Mouse (Mus musculus) forebrain, embryonic 10.5 days (tissue): ENCODE data around the gene H2afz. TPM values are rescaled to one million over a fixed set of nuclear protein-coding genes. Genes with fewer than 3 reads are reported as not detected.
"Not testable (repeated sequence)": the region's sequence is repeated elsewhere in the genome, so short reads cannot be mapped to it uniquely, and the experiment has no call there.

Experiments used
- DNase-seq: peaks from one replicate; pipeline ENCODE4 v3.0.0-alpha.2; 2017; ENCODE audit warnings: low spot score; ENCODE audit errors: extremely low spot score
- H3K27ac ChIP-seq: fragments of 300-500 bp; sonication (generic); 2 replicates; pipeline ENCODE4 v1.5.1; 2016; ENCODE audit warnings: mild to moderate bottlenecking
- H3K27me3 ChIP-seq: fragments of 300-500 bp; sonication (generic); 2 replicates; pipeline ENCODE4 v1.6.1; 2016; ENCODE audit warnings: mild to moderate bottlenecking; ENCODE audit not compliant: poor library complexity, severe bottlenecking
- H3K36me3 ChIP-seq: fragments of 300-500 bp; sonication (generic); replicated peaks from 2 replicates; pipeline ENCODE4 v1.6.1; 2016; ENCODE audit warnings: mild to moderate bottlenecking, moderate library complexity
- H3K4me1 ChIP-seq: fragments of 300-500 bp; sonication (generic); 2 replicates; pipeline ENCODE4 v1.6.1; 2016
- H3K4me3 ChIP-seq: fragments of 300-500 bp; sonication (generic); 2 replicates; pipeline ENCODE4 v1.5.1; 2016; ENCODE audit warnings: mild to moderate bottlenecking, moderate library complexity
- H3K9me3 ChIP-seq: fragments of 300-500 bp; sonication (generic); 2 replicates; pipeline ENCODE4 v1.6.1; 2016; ENCODE audit warnings: mild to moderate bottlenecking, moderate library complexity
- WGBS: fragments of 180-500 bp; shearing (Covaris S2); methylation state at CpG from one replicate; pipeline ENCODE4 v1.1.7; 2016; 5-methylcytosine and 5-hydroxymethylcytosine counted together
- polyA plus RNA-seq: library from polyadenylated mRNA; unstranded; fragments of >200 nt; fragmentation: Nextera tagmentation; extraction: Ambion mirVana; gene quantifications from 2 replicates; pipeline ENCODE4 v1.2.1, GENCODE M21; 2016

H2afz gene
- polyA plus RNA-seq, 1 experiment from 2014 or later, result 3,684 TPM

DNA sequence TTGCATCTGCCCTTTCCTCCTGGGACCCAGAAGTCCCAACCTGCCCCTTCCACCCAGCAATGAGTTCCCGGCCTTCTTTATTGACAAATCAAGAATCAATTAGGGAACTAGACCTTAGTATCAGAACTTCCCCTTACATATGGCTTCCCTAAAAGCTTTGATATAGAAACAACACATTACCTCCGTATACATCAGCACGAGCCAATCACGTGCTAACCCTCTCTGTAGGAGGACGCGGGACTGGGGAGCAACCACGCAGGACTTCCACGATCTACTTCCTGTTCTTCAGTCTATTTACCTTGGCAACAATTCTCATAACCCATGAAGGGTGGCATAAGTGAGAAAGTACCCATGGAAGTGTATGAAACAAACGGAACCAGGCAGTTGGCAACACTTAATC, 15.9 kb upstream of the H2afz start:
- no peaks in the 10 kb centered on the region for H3K27me3 ChIP-seq
- H3K36me3 ChIP-seq, result no peaks in the 10 kb centered on the region
- no peak overlapping the region for H3K4me3 ChIP-seq
- WGBS, result 96% methylated on average over 9 of the region's 9 CpGs
- no peak overlapping the region for H3K27ac ChIP-seq
- no peak for DNase-seq
- no peaks in the 10 kb centered on the region for H3K9me3 ChIP-seq
- H3K4me1 ChIP-seq, result no peaks in the 10 kb centered on the region

DNA sequence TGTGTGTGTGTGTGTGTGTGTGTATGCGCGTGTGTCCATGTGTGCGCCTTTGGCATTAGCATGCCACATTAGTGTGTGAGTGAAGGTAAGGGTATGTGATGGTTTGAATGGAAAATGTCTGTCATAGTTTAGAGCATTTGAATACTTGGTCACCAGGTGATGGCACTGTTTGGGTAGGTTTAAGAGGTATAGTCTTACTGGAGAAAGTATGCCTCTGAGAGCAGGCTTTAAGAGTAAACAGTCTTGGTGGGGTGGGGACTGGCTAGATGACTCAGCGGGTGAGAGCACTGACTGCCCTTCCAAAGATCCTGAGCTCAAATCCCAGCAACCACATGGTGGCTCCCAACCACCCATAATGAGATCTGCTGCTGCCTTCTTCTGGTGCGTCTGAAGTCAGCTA, 14.6 kb upstream of the H2afz start:
- DNase-seq, result no peak
- no peaks in the 10 kb centered on the region for H3K27me3 ChIP-seq
- H3K9me3 ChIP-seq, result no peaks in the 10 kb centered on the region
- H3K36me3 ChIP-seq, result no peaks in the 10 kb centered on the region
- no peaks in the 10 kb centered on the region for H3K4me1 ChIP-seq
- 91% methylated on average over 5 of the region's 5 CpGs for WGBS
- no peak overlapping the region for H3K27ac ChIP-seq
- no peak overlapping the region for H3K4me3 ChIP-seq

DNA sequence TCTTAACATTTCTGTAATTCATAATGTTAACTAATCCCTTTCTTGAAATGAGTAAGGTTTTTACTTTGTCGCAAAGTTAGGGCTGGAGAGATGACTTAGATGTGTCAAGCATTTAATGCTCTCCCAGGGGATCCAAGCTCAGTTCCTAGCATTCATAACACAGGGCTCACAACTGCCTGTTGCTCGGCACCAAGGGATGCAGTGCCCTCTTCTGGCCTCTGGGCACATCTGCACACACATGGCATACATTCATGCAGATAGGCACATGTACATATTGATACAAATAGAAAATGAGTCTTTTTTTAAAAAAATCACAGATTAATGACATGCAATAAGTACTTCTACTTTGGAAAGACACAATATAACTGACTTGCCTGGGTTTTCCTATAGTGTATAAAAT, 13.1 kb upstream of the H2afz start:
- 91% methylated on average over 2 of the region's 2 CpGs for WGBS

DNA sequence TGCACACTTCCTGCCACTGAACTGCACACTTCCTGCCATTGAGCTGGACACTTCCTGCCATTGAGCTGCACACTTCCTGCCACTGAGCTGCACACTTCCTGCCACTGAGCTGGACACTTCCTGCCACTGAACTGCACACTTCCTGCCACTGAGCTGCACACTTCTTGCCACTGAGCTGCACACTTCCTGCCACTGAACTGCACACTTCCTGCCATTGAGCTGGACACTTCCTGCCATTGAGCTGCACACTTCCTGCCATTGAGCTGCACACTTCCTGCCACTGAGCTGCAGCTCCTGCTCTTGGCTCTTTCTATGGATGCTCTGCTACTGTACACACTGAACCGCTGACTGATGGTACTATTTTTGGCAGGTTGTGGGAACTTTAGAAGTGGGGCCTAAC, 11.3 kb upstream of the H2afz start:
- H3K4me3 ChIP-seq, H3K36me3 ChIP-seq, H3K27ac ChIP-seq, H3K27me3 ChIP-seq, H3K9me3 ChIP-seq, H3K4me1 ChIP-seq, DNase-seq: not testable (repeated sequence)
- WGBS, result 92% methylated on average over 1 of the region's 1 CpGs

More for the DNA sequence above, 13.1 kb upstream of the H2afz start:
- no peak overlapping the region for H3K27ac ChIP-seq
- H3K27me3 ChIP-seq, result no peaks in the 10 kb centered on the region
- H3K4me1 ChIP-seq, result no peaks in the 10 kb centered on the region
- no peak overlapping the region for H3K4me3 ChIP-seq
- H3K36me3 ChIP-seq, result no peaks in the 10 kb centered on the region
- DNase-seq, result no peak
- no peaks in the 10 kb centered on the region for H3K9me3 ChIP-seq

DNA sequence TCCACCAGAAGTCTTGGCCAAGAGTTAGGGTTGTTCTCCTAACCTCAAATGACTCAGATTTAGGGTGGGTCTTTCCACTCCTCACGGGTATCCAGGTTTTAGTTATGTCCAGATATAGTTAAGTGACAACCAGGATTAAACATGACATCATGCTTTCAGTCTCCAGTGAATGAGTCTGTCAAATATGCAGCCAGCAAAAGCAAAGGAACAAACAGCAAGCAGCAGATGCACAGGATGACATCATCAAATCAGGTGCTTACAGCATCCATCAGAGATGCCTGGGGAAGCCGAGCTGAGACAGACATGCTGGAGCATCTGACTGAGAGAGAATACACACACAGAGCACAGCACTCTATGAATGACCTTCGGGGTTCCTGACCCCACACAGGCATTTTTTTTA, 9.0 kb upstream of the H2afz start:
- no peak for DNase-seq
- 79% methylated on average over 3 of the region's 3 CpGs for WGBS
- no peak overlapping the region for H3K27ac ChIP-seq
- no peaks in the 10 kb centered on the region for H3K4me1 ChIP-seq
- no peaks in the 10 kb centered on the region for H3K27me3 ChIP-seq
- H3K4me3 ChIP-seq, result no peak overlapping the region
- H3K36me3 ChIP-seq, result no peaks in the 10 kb centered on the region
- no peaks in the 10 kb centered on the region for H3K9me3 ChIP-seq

DNA sequence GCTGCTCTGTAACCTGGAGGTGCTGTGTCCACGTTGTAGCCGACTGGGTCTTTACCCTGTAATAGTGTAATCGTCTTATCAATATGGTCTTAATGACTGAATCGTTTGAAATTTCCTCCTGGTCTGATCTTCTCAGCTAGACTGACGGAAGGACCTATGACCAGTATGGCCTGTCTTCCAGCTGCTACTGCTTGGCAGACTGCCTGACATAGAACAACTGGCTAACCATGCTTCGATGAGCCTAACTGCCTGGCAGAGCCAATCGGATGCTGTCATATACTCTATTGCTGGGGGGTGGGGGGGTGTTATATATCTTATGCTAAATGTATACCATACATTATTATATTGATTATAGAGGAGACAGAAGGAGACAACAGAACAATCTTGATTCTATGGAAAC, 8.2 kb upstream of the H2afz start:
- no peak overlapping the region for H3K27ac ChIP-seq
- H3K4me1 ChIP-seq, result no peaks in the 10 kb centered on the region
- WGBS, result 79% methylated on average over 7 of the region's 7 CpGs
- no peaks in the 10 kb centered on the region for H3K36me3 ChIP-seq
- no peak for DNase-seq
- H3K9me3 ChIP-seq, result no peaks in the 10 kb centered on the region
- no peak overlapping the region for H3K4me3 ChIP-seq
- no peaks in the 10 kb centered on the region for H3K27me3 ChIP-seq

DNA sequence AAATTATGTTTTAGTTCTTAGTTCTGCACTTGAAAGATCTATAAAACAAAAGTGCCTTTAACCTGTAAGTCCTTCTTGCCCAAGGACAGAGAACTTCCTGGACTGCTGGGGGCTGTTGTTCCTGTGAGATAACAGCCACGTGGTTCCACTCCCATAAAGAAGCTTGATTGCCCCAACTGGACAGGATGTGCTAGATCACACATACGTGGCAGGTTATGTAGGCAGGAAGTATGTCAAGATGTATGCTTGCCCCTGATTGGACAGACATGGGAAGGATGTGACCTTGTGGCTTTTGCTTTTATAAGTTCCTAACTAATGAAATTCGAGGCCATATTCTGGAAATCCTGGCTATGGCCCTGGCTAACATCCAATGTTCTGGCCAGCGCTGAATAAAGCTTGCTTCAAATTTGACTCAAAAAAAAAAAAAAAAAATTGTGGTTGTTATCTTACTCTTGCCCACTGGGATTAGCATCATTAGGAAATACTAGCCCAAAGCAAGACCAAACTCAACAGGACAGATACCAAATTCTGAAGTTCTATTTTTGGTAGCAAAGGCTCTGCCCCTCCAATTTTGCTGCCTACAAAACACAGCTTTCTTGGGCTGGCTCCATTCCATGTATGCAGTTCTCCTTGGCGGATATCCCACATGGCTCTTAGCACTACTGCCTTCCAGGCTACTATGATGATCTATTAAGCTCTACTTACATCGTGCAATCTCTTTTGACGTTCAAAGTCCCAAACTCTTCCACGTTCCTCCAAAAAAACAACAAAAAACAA, 3.7 kb upstream of the H2afz start:
- Histone ChIP-seq H3K9me3 (no peaks in the 10 kb centered on the region), H3K27me3 (no peaks in the 10 kb centered on the region), H3K4me1 (peaks cover 7% of the 10 kb centered on the region), H3K27ac (no peak overlapping the region), H3K36me3 (no peaks in the 10 kb centered on the region; the same call in 1 of the 2 replicates), H3K4me3 (no peak overlapping the region)
- 85% methylated on average over 8 of the region's 8 CpGs for WGBS
- no peak for DNase-seq

DNA sequence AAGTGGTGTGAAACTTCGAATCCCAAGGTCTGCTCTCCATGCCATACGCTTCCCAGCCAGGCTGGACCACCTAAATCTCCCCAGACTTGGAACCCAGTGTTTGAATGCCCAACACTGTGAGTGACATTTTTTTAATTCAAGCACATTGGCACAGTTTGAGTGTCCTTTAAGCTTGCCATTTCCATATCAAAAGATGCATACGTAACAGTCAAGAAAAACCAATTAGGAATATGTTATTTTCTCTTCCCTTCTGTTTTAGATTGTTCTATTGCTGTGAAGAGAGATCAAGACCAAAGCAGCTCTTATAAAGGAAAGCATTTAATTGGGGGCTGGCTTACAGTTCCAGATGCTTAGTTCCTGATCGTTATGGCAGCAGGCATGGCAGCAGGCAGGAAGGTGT, 2.9 kb upstream of the H2afz start:
- 84% methylated on average over 4 of the region's 4 CpGs for WGBS
- peaks cover 7% of the 10 kb centered on the region for H3K36me3 ChIP-seq
- no peaks in the 10 kb centered on the region for H3K9me3 ChIP-seq
- no peaks in the 10 kb centered on the region for H3K27me3 ChIP-seq
- H3K27ac ChIP-seq, result no peak overlapping the region
- no peak overlapping the region for H3K4me3 ChIP-seq
- no peak for DNase-seq
- peaks cover 12% of the 10 kb centered on the region for H3K4me1 ChIP-seq

DNA sequence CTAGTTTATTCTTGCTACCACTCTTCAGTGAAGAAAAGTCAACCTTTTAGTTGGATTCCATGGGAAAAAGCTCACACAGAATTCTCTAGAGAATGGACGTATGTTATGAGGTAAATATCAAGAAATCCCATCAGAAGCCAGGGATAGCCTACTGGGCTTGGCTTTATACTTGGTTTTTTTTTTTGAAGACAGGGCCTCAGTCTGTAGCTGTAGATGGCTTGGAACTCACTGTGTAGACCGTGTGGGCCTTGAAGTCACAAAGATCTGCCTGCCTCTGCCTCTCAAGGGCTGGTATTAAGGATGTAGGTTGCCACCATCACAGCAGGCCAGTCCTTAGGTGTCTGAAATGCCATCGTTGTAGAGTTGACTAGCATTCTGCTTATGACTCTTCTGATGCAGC, 1.7 kb upstream of the H2afz start:
- Histone ChIP-seq H3K36me3 (peaks cover 14% of the 10 kb centered on the region), H3K9me3 (no peaks in the 10 kb centered on the region), H3K27ac (no peak overlapping the region), H3K4me3 (no peak overlapping the region), H3K4me1 (peaks cover 21% of the 10 kb centered on the region), H3K27me3 (no peaks in the 10 kb centered on the region)
- WGBS, result 93% methylated on average over 3 of the region's 3 CpGs
- no peak for DNase-seq

DNA sequence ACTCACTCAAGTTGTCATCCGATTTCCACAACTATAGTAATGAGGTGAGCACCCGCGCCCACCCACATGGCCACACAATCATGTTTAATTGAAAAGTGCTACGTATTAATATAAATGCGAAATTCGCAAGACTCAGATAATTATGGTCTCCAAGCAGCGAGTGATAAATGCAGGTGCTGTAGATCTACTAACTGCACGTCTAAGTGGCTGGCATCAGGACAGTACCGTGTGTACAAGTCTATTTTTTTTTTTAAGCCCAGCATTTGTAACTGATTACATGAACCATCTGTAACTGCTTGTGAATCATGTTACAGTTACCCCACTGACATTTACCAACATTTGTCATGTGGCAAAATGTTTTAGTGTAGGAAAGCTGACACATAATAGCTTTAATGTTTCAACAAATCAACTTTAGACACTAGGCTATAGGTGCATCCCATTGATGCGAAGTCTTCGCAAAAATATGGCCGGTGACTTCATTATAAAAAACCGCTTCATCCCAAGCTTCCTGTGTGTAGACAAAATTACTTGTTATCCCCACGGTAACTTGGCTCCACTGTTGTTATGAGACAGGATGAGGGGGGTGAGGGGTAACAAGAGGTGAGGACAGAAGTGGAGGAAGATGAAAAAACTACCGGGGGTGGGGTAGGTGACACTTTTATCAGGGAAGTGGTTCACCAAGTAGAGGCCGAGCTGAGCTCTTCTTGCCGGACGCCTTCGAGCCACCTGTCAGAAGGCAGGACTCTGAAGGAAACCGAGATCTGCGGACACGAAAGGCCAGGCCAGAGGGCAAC, 760 bp upstream of the H2afz start:
- Histone ChIP-seq H3K36me3 (peaks cover 14% of the 10 kb centered on the region), H3K27me3 (no peaks in the 10 kb centered on the region), H3K9me3 (no peaks in the 10 kb centered on the region), H3K4me1 (peaks cover 29% of the 10 kb centered on the region), H3K27ac (peak overlapping the region; percentile 100), H3K4me3 (peak overlapping the region; percentile 83)
- DNase-seq, result no peak
- 43% methylated on average over 22 of the region's 22 CpGs for WGBS

DNA sequence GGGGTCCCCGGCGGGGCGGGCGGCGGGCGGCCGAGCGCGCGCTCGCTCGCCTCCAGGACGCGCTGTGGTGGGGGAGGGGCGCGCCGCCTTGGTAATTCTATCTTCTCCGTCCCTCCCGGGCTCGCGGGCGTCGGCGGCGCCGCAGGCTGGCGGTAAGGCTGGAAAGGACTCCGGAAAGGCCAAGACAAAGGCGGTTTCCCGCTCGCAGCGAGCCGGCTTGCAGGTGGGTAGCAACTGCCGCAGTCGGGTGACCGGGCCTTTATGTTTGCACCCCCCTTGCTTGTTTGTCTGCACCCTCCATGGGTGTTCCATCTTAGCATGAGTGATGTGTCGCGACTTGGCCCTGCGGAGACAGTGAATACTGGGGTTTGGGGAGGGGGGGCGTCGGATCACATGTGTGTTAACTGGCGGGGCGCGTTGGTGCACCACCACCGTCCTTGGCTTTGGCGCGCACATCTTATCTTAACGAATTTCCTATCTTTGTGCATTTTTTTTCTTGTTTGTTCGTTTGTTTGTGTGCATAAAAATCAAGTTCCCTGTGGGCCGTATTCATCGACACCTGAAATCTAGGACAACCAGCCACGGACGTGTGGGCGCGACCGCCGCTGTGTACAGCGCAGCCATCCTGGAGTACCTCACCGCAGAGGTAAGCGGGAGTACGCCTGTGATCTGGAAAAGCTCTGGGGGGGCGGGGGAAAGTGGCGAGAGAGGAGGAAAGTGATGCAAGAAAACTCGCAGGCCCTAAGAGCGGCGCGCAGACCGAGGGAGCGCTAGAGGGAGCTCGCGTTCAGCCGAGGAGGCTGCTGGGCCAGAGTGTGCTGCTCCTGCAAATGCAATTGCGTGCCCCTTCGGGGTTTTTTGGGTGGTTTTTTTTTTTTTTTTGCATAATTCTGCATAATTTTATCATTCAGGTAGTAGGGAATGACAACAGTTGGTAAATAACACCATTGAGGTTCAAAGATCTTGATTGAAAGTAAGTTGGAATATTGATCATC, 998 bp downstream of the H2afz start:
- under 1% methylated on average over 74 of the region's 74 CpGs for WGBS
- peaks cover 14% of the 10 kb centered on the region for H3K36me3 ChIP-seq
- H3K27me3 ChIP-seq, result no peaks in the 10 kb centered on the region
- H3K4me1 ChIP-seq, result peaks cover 37% of the 10 kb centered on the region
- H3K27ac ChIP-seq, result peak overlapping the region; percentile 100
- peak; percentile 88 for DNase-seq
- peak overlapping the region; percentile 83 for H3K4me3 ChIP-seq
- H3K9me3 ChIP-seq, result no peaks in the 10 kb centered on the region

DNA sequence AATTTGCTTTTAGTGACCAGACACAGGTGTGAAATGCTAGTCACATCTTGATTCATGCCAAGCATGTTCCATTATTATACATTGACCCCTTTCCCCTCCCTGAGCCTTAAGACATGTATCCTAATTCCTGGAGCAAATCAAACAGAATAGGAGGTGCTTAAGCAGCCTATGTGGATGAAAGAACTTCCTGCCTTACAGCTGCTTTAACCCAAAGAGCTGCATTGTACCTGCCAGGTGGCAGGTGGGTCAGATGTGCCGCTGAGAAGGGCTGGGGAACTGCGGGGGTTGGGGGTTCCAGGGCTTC, 2.8 kb downstream of the H2afz start:
- Histone ChIP-seq H3K4me1 (peaks cover 37% of the 10 kb centered on the region), H3K27ac (peak overlapping the region; percentile 95), H3K36me3 (peaks cover 17% of the 10 kb centered on the region), H3K4me3 (peak overlapping the region; percentile 75), H3K27me3 (no peaks in the 10 kb centered on the region), H3K9me3 (no peaks in the 10 kb centered on the region)
- no peak for DNase-seq
- WGBS, result 0% methylated on average over 2 of the region's 2 CpGs
